ENCODE assay signal across 30 mouse cellular contexts in genomic region chr7:44706322-44706721, GRCm38 (mm10). TPM values are rescaled to one million over a fixed set of nuclear protein-coding genes. Genes with fewer than 3 reads are reported as not detected.
DNase-seq lines count a peak whose midpoint lies in the region; ATAC-seq and TF ChIP-seq lines count a peak whose summit lies in the region.
"Had no signal": no experiment of that assay in that cellular context is flagged by ENCODE, and none has a peak within 500 bp of the region (broad histone marks: within the 10 kb centered on the region; RNA-seq: fewer than 3 reads in every experiment).

No protein-coding gene starts in this region.

- no peak for TF ChIP-seq EP300 in CH12.LX (IDR thresholded peaks at IDR 0.05; ENCODE audit: low read length)

- no peak overlapping the region for H3K4me3 ChIP-seq in layer of hippocampus, adult 2 months
- H3K4me3 ChIP-seq in CH12.LX (replicated peaks in 1 of 3; ENCODE audit: low read depth in 2 of 3, low read length in 2 of 3, poor library complexity in 1 of 3) (no peak overlapping the region), ES-E14 (ENCODE audit: insufficient read depth in 1 of 2, low read depth in 1 of 2, low read length in 2 of 2, poor library complexity in 1 of 2, severe bottlenecking in 1 of 2) (no peak overlapping the region)
- H3K4me3 ChIP-seq in kidney, embryonic 15.5 days (replicated peaks), result no peak overlapping the region
- no peak overlapping the region for H3K4me3 ChIP-seq in forebrain, embryonic 10.5 days
- H3K4me3 ChIP-seq: forebrain, embryonic 15.5 days; heart, embryonic 12.5 days; heart, embryonic 15.5 days; hindbrain, embryonic 10.5 days; hindbrain, embryonic 13.5 days; intestine, embryonic 15.5 days had no signal

- H3K36me3 ChIP-seq in CH12.LX (replicated peaks in 1 of 2; ENCODE audit: control insufficient read depth in 1 of 2, insufficient read depth in 1 of 2, low read length in 1 of 2) (no peaks in the 10 kb centered on the region), ES-E14 (ENCODE audit: control insufficient read depth, insufficient read depth, low read length, poor library complexity, severe bottlenecking) (no peaks in the 10 kb centered on the region)
- no peaks in the 10 kb centered on the region for H3K36me3 ChIP-seq in kidney, embryonic 15.5 days
- no peaks in the 10 kb centered on the region for H3K36me3 ChIP-seq in forebrain, embryonic 10.5 days (replicated peaks)
- H3K36me3 ChIP-seq: forebrain, embryonic 15.5 days; heart, embryonic 12.5 days; heart, embryonic 15.5 days; hindbrain, embryonic 10.5 days; hindbrain, embryonic 13.5 days; intestine, embryonic 15.5 days had no signal

- no peaks in the 10 kb centered on the region for H3K79me2 ChIP-seq in CH12.LX (replicated peaks; ENCODE audit: control insufficient read depth, extremely low read depth, insufficient read depth, poor library complexity, severe bottlenecking)

- no peaks in the 10 kb centered on the region for H3K27me3 ChIP-seq in CH12.LX (replicated peaks)
- H3K27me3 ChIP-seq in kidney, embryonic 15.5 days, result no peaks in the 10 kb centered on the region
- no peaks in the 10 kb centered on the region for H3K27me3 ChIP-seq in forebrain, embryonic 10.5 days (ENCODE audit: poor library complexity, severe bottlenecking)
- H3K27me3 ChIP-seq: forebrain, embryonic 15.5 days; heart, embryonic 12.5 days; heart, embryonic 15.5 days; hindbrain, embryonic 13.5 days; intestine, embryonic 15.5 days had no signal

- no peak overlapping the region for H3K4me2 ChIP-seq in CH12.LX (ENCODE audit: insufficient read depth, low read depth, poor library complexity, severe bottlenecking)
- H3K4me2 ChIP-seq in kidney, embryonic 15.5 days, result no peak overlapping the region
- H3K4me2 ChIP-seq: forebrain, embryonic 15.5 days; heart, embryonic 12.5 days; heart, embryonic 15.5 days; hindbrain, embryonic 13.5 days; intestine, embryonic 15.5 days had no signal

- H3K9me3 ChIP-seq in CH12.LX (replicated peaks; ENCODE audit: low read length) (peaks cover 2% of the 10 kb centered on the region), ES-E14 (ENCODE audit: control insufficient read depth, insufficient read depth, low read depth, low read length) (no peaks in the 10 kb centered on the region)
- 0 out of 2 replicates have a peak, but pooled peaks cover 6% of the 10 kb centered on the region for H3K9me3 ChIP-seq in kidney, embryonic 15.5 days (replicated peaks)
- H3K9me3 ChIP-seq in forebrain, embryonic 10.5 days, result no peaks in the 10 kb centered on the region
- H3K9me3 ChIP-seq: forebrain, embryonic 15.5 days; heart, embryonic 15.5 days; hindbrain, embryonic 13.5 days; intestine, embryonic 15.5 days had no signal

- TF ChIP-seq POLR2A in CH12.LX (IDR thresholded peaks at IDR 0.05; ENCODE audit: low read depth, low read length), result no peak

- H3K4me1 ChIP-seq in CH12.LX (ENCODE audit: control insufficient read depth in 1 of 2, insufficient read depth in 2 of 2), result no peaks in the 10 kb centered on the region
- peaks cover 7% of the 10 kb centered on the region in 2 experiments for H3K4me1 ChIP-seq in ES-E14 (ENCODE audit: control insufficient read depth in 2 of 2, insufficient read depth in 2 of 2, low read length in 2 of 2, poor library complexity in 1 of 2)
- no peaks in the 10 kb centered on the region for H3K4me1 ChIP-seq in kidney, embryonic 15.5 days
- peaks cover 11% of the 10 kb centered on the region for H3K4me1 ChIP-seq in forebrain, embryonic 10.5 days
- H3K4me1 ChIP-seq: forebrain, embryonic 15.5 days; heart, embryonic 12.5 days; hindbrain, embryonic 13.5 days; intestine, embryonic 15.5 days had no signal

- in situ Hi-C loops in CH12.LX (cut with MboI; ENCODE audit: low pct_ligation_motif_present, low pct_unique_long_range_greater_than_20kb, low sequenced_read_pairs), result no loop called here
- in situ Hi-C loops in ES-E14 (cut with MboI; ENCODE audit: low sequenced_read_pairs in 2 of 2, unreplicated experiment in 2 of 2), result no loop called here

- no peak for DNase-seq in layer of hippocampus, adult 2 months (ENCODE audit: low spot score in 2 of 2)
- no peak for DNase-seq in layer of hippocampus, adult 9-11 months
- DNase-seq in CH12.LX (ENCODE audit: extremely low read depth) (peak; percentile 41), ES-E14 (ENCODE audit: low read depth, low spot score) (no peak), R1 (ENCODE audit: low read depth, low spot score) (peak; percentile 68)
- DNase-seq in kidney, adult 8-10 months, result no peak
- DNase-seq in forebrain, embryonic 10.5 days (ENCODE audit: extremely low spot score, low spot score), result no peak
- DNase-seq: adrenal gland, postnatal 10 days; adrenal gland, postnatal 36 days; cerebellum, adult 18-20 months; cerebellum, adult 9-10 months; cerebellum, postnatal 14 days; gastrocnemius, postnatal 25 days; heart, adult 18-20 months; heart, postnatal 10 days; heart, postnatal 36 days had no signal

- no peak overlapping the region for H3K9ac ChIP-seq in CH12.LX (ENCODE audit: insufficient read depth, low read depth)
- H3K9ac ChIP-seq in ES-E14 (ENCODE audit: insufficient read depth, low read depth, low read length, poor library complexity, severe bottlenecking), result no peak overlapping the region
- no peak overlapping the region for H3K9ac ChIP-seq in kidney, embryonic 15.5 days
- H3K9ac ChIP-seq: forebrain, embryonic 15.5 days; heart, embryonic 12.5 days; heart, embryonic 15.5 days; hindbrain, embryonic 13.5 days; intestine, embryonic 15.5 days had no signal

- no peak for ATAC-seq in kidney, embryonic 15.5 days (replicated peaks; ENCODE audit: low FRiP score)
- ATAC-seq: activated CD4-positive, CD25-positive, alpha-beta regulatory T cell, adult 4 months; forebrain, embryonic 15.5 days; hindbrain, embryonic 16.5 days; intestine, embryonic 15.5 days had no signal

- TF ChIP-seq CTCF in layer of hippocampus, adult 2 months (conservative IDR thresholded peaks at IDR 0.05), result peak; percentile 13; the same call in 1 of the 2 replicates
- peak in 1 of 2 experiments; percentile 37; a peak in 2 of 4 replicates for TF ChIP-seq CTCF in CH12.LX (conservative IDR thresholded peaks at IDR 0.05 in 1 of 2, IDR thresholded peaks at IDR 0.05 in 1 of 2; ENCODE audit: low read depth in 2 of 2, low read length in 2 of 2)

- TF ChIP-seq RAD21 in CH12.LX (IDR thresholded peaks at IDR 0.05; ENCODE audit: low read depth, low read length), result peak; percentile 22

- no peak overlapping the region for H3K27ac ChIP-seq in layer of hippocampus, adult 2 months
- H3K27ac ChIP-seq in CH12.LX (ENCODE audit: insufficient read depth, low read depth) (no peak overlapping the region), ES-E14 (ENCODE audit: insufficient read depth, low read depth, low read length, poor library complexity, severe bottlenecking) (no peak overlapping the region; the same call in 1 of the 2 replicates)
- H3K27ac ChIP-seq in kidney, embryonic 15.5 days, result no peak overlapping the region
- H3K27ac ChIP-seq in forebrain, embryonic 10.5 days, result no peak overlapping the region
- H3K27ac ChIP-seq: forebrain, embryonic 15.5 days; heart, embryonic 15.5 days; hindbrain, embryonic 10.5 days; hindbrain, embryonic 13.5 days; intestine, embryonic 15.5 days had no signal

- dilution Hi-C loops in CH12.LX (cut with MboI; ENCODE audit: extremely low pct_ligation_motif_present, extremely low pct_unique_long_range_greater_than_20kb, low sequenced_read_pairs), result no loop called here

TF ChIP-seq in CH12.LX, 34 proteins besides CTCF, POLR2A, EP300 and RAD21:
- TF ChIP-seq ZMIZ1 (IDR thresholded peaks at IDR 0.05; ENCODE audit: low read depth, low read length) (no peak), ELF1 (IDR thresholded peaks at IDR 0.05; ENCODE audit: low read depth, low read length) (no peak), ZNF384 (IDR thresholded peaks at IDR 0.05; ENCODE audit: low read depth, low read length) (peak; percentile 40; the same call in 1 of the 2 replicates)

TF ChIP-seq in ES-E14, 5 proteins besides CTCF, POLR2A, EP300 and RAD21:
- TF ChIP-seq ZNF384 (IDR thresholded peaks at IDR 0.05; ENCODE audit: low read depth, low read length) (peak; percentile 56; the same call in 1 of the 2 replicates), ZC3H11A (IDR thresholded peaks at IDR 0.05; ENCODE audit: borderline replicate concordance, low read depth, low read length) (peak; percentile 47; the same call in 1 of the 2 replicates), HCFC1 (IDR thresholded peaks at IDR 0.05; ENCODE audit: borderline replicate concordance, insufficient read depth, low read length) (no peak), MAFK (IDR thresholded peaks at IDR 0.05; ENCODE audit: insufficient read depth, low read depth, low read length) (no peak)

RNA-seq across cellular contexts. Expression of gene Izumo2, which starts 2.2 kb away (rescaled TPM):
- not detected for total RNA-seq in layer of hippocampus, adult 2 months (2021)
- total RNA-seq in CH12.LX (2012; rRNA removed), result not detected in 2 replicates
- total RNA-seq in CH12.LX (2014; rRNA removed), result not detected in 2 replicates
- polyA plus RNA-seq in CH12.LX (2012; ENCODE audit: insufficient read length, low read depth), result not detected in 2 replicates
- 0.40 and 0.79 TPM in 2 replicates for total RNA-seq in ES-E14 (2012; rRNA removed)
- polyA plus RNA-seq in kidney, embryonic 15.5 days (2015; fragmentation: Nextera tagmentation; extraction: Ambion mirVana), result not detected in 2 replicates
- polyA plus RNA-seq in forebrain, embryonic 10.5 days (2016; fragmentation: Nextera tagmentation; extraction: Ambion mirVana), result not detected in 2 replicates
- total RNA-seq: adrenal gland, adult 18-20 months; adrenal gland, postnatal 10 days; adrenal gland, postnatal 36 days; gastrocnemius, adult 8-10 months; gastrocnemius, postnatal 25 days; heart, adult 18-20 months; heart, postnatal 10 days; heart, postnatal 36 days had no signal
- polyA plus RNA-seq: activated CD4-positive, CD25-positive, alpha-beta regulatory T cell, adult 4 months; embryonic facial prominence, embryonic 11.5 days; embryonic facial prominence, embryonic 14.5 days; forebrain, embryonic 11.5 days; forebrain, embryonic 15.5 days; heart, embryonic 12.5 days; heart, embryonic 15.5 days; hindbrain, embryonic 10.5 days; hindbrain, embryonic 13.5 days; hindbrain, embryonic 16.5 days; intestine, embryonic 15.5 days had no signal

RNA-seq across cellular contexts. Expression of gene Myh14, which starts 35.7 kb away (rescaled TPM):
- 10 to 100 TPM; 30.4 TPM for total RNA-seq in layer of hippocampus, adult 2 months (2021)
- 1.1 and 1.5 TPM in 2 replicates for total RNA-seq in CH12.LX (2012; rRNA removed)
- total RNA-seq in CH12.LX (2014; rRNA removed), result 0.09 and 0.12 TPM in 2 replicates
- polyA plus RNA-seq in CH12.LX (2012; ENCODE audit: insufficient read length, low read depth), result 0.60 and 0.89 TPM in 2 replicates
- total RNA-seq in ES-E14 (2012; rRNA removed), result 7.0 and 9.8 TPM in 2 replicates
- 1.6 and 2.7 TPM in 2 replicates for polyA plus RNA-seq in kidney, embryonic 15.5 days (2015; fragmentation: Nextera tagmentation; extraction: Ambion mirVana)
- 1.5 and 1.8 TPM in 2 replicates for polyA plus RNA-seq in forebrain, embryonic 10.5 days (2016; fragmentation: Nextera tagmentation; extraction: Ambion mirVana)

RNA-seq across cellular contexts. Expression of gene Vrk3, which starts 41.9 kb away (rescaled TPM):
- 10 to 100 TPM; 31.7 to 35.4 TPM for total RNA-seq in layer of hippocampus, adult 2 months (2021)
- total RNA-seq in CH12.LX (2012; rRNA removed) (27.6 and 30.0 TPM in 2 replicates), CH12.LX (2014; rRNA removed) (29.5 and 34.2 TPM in 2 replicates), ES-E14 (2012; rRNA removed) (17.8 and 23.2 TPM in 2 replicates)
- 42.3 and 50.4 TPM in 2 replicates for polyA plus RNA-seq in CH12.LX (2012; ENCODE audit: insufficient read length, low read depth)
- 42.7 and 47.8 TPM in 2 replicates for polyA plus RNA-seq in kidney, embryonic 15.5 days (2015; fragmentation: Nextera tagmentation; extraction: Ambion mirVana)
- 42.1 and 43.4 TPM in 2 replicates for polyA plus RNA-seq in forebrain, embryonic 10.5 days (2016; fragmentation: Nextera tagmentation; extraction: Ambion mirVana)

RNA-seq across cellular contexts. Expression of gene Zfp473, which starts 44.5 kb away (rescaled TPM):
- total RNA-seq in layer of hippocampus, adult 2 months (2021), result under 1 TPM; 0.25 to 0.44 TPM
- 9.3 and 9.6 TPM in 2 replicates for total RNA-seq in CH12.LX (2012; rRNA removed)
- total RNA-seq in CH12.LX (2014; rRNA removed), result 10.0 and 10.5 TPM in 2 replicates
- polyA plus RNA-seq in CH12.LX (2012; ENCODE audit: insufficient read length, low read depth), result 6.8 and 8.7 TPM in 2 replicates
- total RNA-seq in ES-E14 (2012; rRNA removed), result 15.1 and 20.3 TPM in 2 replicates
- polyA plus RNA-seq in kidney, embryonic 15.5 days (2015; fragmentation: Nextera tagmentation; extraction: Ambion mirVana), result 2.1 and 2.7 TPM in 2 replicates
- 3.5 and 4.3 TPM in 2 replicates for polyA plus RNA-seq in forebrain, embryonic 10.5 days (2016; fragmentation: Nextera tagmentation; extraction: Ambion mirVana)
- total RNA-seq: heart, adult 18-20 months had no signal

Comparison
In these comparisons a context has a peak if more than half of its experiments do, and no peak if none do; other contexts are left out.
1. DNase-seq: peak in CH12.LX (single experiment) and R1 (single experiment); none in layer of hippocampus, adult 2 months (0 of 2), layer of hippocampus, adult 9-11 months (single experiment), ES-E14 (single experiment), kidney, adult 8-10 months (0 of 2) and forebrain, embryonic 10.5 days (single experiment).